Mouse (Mus musculus): ENCODE results near the gene Scaper. TPM values are rescaled to one million over a fixed set of nuclear protein-coding genes. Genes with fewer than 3 reads are reported as not detected.

Gene Scaper
- polyA plus RNA-seq (2015; fragmentation: Nextera tagmentation; extraction: Ambion mirVana), result 24.5 and 26.1 TPM in 2 replicates

- Histone ChIP-seq H3K9ac (peak within 1 kb of the TSS; percentile 84), H3K4me3 (peak within 1 kb of the TSS; percentile 79), H3K27me3 (no peaks in the 10 kb centered on the region), H3K36me3 (ENCODE audit: poor library complexity, severe bottlenecking) (no peaks in the 10 kb centered on the region), H3K4me1 (peaks cover 26% of the 10 kb centered on the region), H3K4me2 (peak within 1 kb of the TSS; percentile 57), H3K27ac (peak within 1 kb of the TSS; percentile 74), H3K9me3 (replicated peaks) (no peaks in the 10 kb centered on the region)
- ATAC-seq, result peak; percentile 97
- under 1% methylated on average over 55 of the region's 60 CpGs for WGBS
These were observed at the start of gene Scaper for GRCm38 (mm10) chr9:55937664-55938617. Scaper (minus strand) TSS chr9:55938119.

GRCm38 (mm10) chr9:55946819-55947218, 8.9 kb upstream of the Scaper start:
- Histone ChIP-seq H3K4me2 (no peak overlapping the region), H3K9ac (no peak overlapping the region), H3K9me3 (replicated peaks) (0 out of 2 replicates have a peak, but pooled peaks cover 2% of the 10 kb centered on the region), H3K27ac (no peak overlapping the region), H3K4me3 (no peak overlapping the region), H3K27me3 (no peaks in the 10 kb centered on the region), H3K36me3 (ENCODE audit: poor library complexity, severe bottlenecking) (peaks cover 3% of the 10 kb centered on the region; the same call in 1 of the 2 replicates), H3K4me1 (no peaks in the 10 kb centered on the region)
- 25% methylated on average over 1 of the region's 1 CpGs for WGBS
- ATAC-seq, result no peak

- Histone ChIP-seq H3K9me3 (replicated peaks) (0 out of 2 replicates have a peak, but pooled peaks cover 2% of the 10 kb centered on the region), H3K4me3 (no peak overlapping the region), H3K9ac (no peak overlapping the region), H3K27ac (no peak overlapping the region), H3K36me3 (ENCODE audit: poor library complexity, severe bottlenecking) (no peaks in the 10 kb centered on the region), H3K4me2 (no peak overlapping the region), H3K4me1 (peaks cover 26% of the 10 kb centered on the region), H3K27me3 (no peaks in the 10 kb centered on the region)
- ATAC-seq, result no peak
These were observed 3.4 kb upstream of the Scaper start for GRCm38 (mm10) chr9:55941356-55941755.

- Histone ChIP-seq H3K9me3 (replicated peaks) (no peaks in the 10 kb centered on the region), H3K4me1 (peaks cover 26% of the 10 kb centered on the region), H3K27me3 (no peaks in the 10 kb centered on the region), H3K36me3 (ENCODE audit: poor library complexity, severe bottlenecking) (no peaks in the 10 kb centered on the region), H3K9ac (peak overlapping the region; percentile 84), H3K27ac (no peak overlapping the region), H3K4me2 (peak overlapping the region; percentile 57), H3K4me3 (peak overlapping the region; percentile 79)
- ATAC-seq, result no peak
- WGBS, result 58% methylated on average over 6 of the region's 6 CpGs
These were observed 683 bp upstream of the Scaper start for GRCm38 (mm10) chr9:55938618-55938985.

GRCm38 (mm10) chr9:55937224-55937663, 675 bp downstream of the Scaper start:
- peak overlapping the region; percentile 79 for H3K4me3 ChIP-seq
- WGBS, result 40% methylated on average over 5 of the region's 5 CpGs
- peaks cover 26% of the 10 kb centered on the region for H3K4me1 ChIP-seq
- peak overlapping the region; percentile 74 for H3K27ac ChIP-seq
- no peaks in the 10 kb centered on the region for H3K27me3 ChIP-seq
- peak overlapping the region; percentile 57 for H3K4me2 ChIP-seq
- no peaks in the 10 kb centered on the region for H3K9me3 ChIP-seq (replicated peaks)
- ATAC-seq, result peak; percentile 3; the same call in 1 of the 2 replicates
- H3K36me3 ChIP-seq (ENCODE audit: poor library complexity, severe bottlenecking), result no peaks in the 10 kb centered on the region
- peak overlapping the region; percentile 84 for H3K9ac ChIP-seq

- H3K4me2 ChIP-seq, result no peak overlapping the region
- no peak overlapping the region for H3K27ac ChIP-seq
- peaks cover 7% of the 10 kb centered on the region for H3K4me1 ChIP-seq
- H3K9me3 ChIP-seq (replicated peaks), result no peaks in the 10 kb centered on the region
- no peak overlapping the region for H3K4me3 ChIP-seq
- H3K27me3 ChIP-seq, result no peaks in the 10 kb centered on the region
- H3K36me3 ChIP-seq (ENCODE audit: poor library complexity, severe bottlenecking), result no peaks in the 10 kb centered on the region
- WGBS, result 93% methylated on average over 1 of the region's 1 CpGs
- no peak overlapping the region for H3K9ac ChIP-seq
- ATAC-seq, result no peak
These were observed 5.4 kb downstream of the Scaper start for GRCm38 (mm10) chr9:55932482-55932881.

- Histone ChIP-seq H3K4me1 (no peaks in the 10 kb centered on the region), H3K9ac (no peak overlapping the region), H3K4me3 (no peak overlapping the region), H3K36me3 (ENCODE audit: poor library complexity, severe bottlenecking) (no peaks in the 10 kb centered on the region), H3K27ac (no peak overlapping the region), H3K9me3 (replicated peaks) (no peaks in the 10 kb centered on the region), H3K4me2 (no peak overlapping the region), H3K27me3 (no peaks in the 10 kb centered on the region)
- 0 out of 2 replicates have a peak, but pooled peaks have one; percentile 21 for ATAC-seq
- 75% methylated on average over 3 of the region's 3 CpGs for WGBS
These were observed 19.3 kb downstream of the Scaper start for GRCm38 (mm10) chr9:55918579-55918978.

- H3K27me3 ChIP-seq, result no peaks in the 10 kb centered on the region
- H3K36me3 ChIP-seq (ENCODE audit: poor library complexity, severe bottlenecking), result no peaks in the 10 kb centered on the region
- ATAC-seq, result no peak
- no peak overlapping the region for H3K27ac ChIP-seq
- no peak overlapping the region for H3K9ac ChIP-seq
- no peak overlapping the region for H3K4me2 ChIP-seq
- no peaks in the 10 kb centered on the region for H3K9me3 ChIP-seq (replicated peaks)
- H3K4me1 ChIP-seq, result no peaks in the 10 kb centered on the region
- H3K4me3 ChIP-seq, result no peak overlapping the region
These were observed 21.2 kb downstream of the Scaper start for GRCm38 (mm10) chr9:55916751-55917150.

GRCm38 (mm10) chr9:55911481-55911880, 26.4 kb downstream of the Scaper start:
- no peaks in the 10 kb centered on the region for H3K27me3 ChIP-seq
- H3K9ac ChIP-seq, result no peak overlapping the region
- H3K27ac ChIP-seq, result no peak overlapping the region
- H3K4me2 ChIP-seq, result no peak overlapping the region
- no peaks in the 10 kb centered on the region for H3K4me1 ChIP-seq
- 45% methylated on average over 2 of the region's 2 CpGs for WGBS
- H3K9me3 ChIP-seq (replicated peaks), result no peaks in the 10 kb centered on the region
- no peak for ATAC-seq
- H3K4me3 ChIP-seq, result no peak overlapping the region
- H3K36me3 ChIP-seq (ENCODE audit: poor library complexity, severe bottlenecking), result peaks cover 9% of the 10 kb centered on the region

GRCm38 (mm10) chr9:55902964-55903363, 35.0 kb downstream of the Scaper start:
- Histone ChIP-seq H3K4me2 (no peak overlapping the region), H3K27me3 (no peaks in the 10 kb centered on the region), H3K4me1 (peaks cover 5% of the 10 kb centered on the region; the same call in 1 of the 2 replicates), H3K36me3 (ENCODE audit: poor library complexity, severe bottlenecking) (no peaks in the 10 kb centered on the region), H3K9ac (no peak overlapping the region), H3K27ac (no peak overlapping the region), H3K9me3 (replicated peaks) (no peaks in the 10 kb centered on the region), H3K4me3 (no peak overlapping the region)
- ATAC-seq, result no peak
- WGBS, result 43% methylated on average over 2 of the region's 2 CpGs

- WGBS, result 75% methylated on average over 3 of the region's 3 CpGs
These were observed 36.3 kb downstream of the Scaper start for GRCm38 (mm10) chr9:55901588-55901987.

GRCm38 (mm10) chr9:55900531-55900930, 37.4 kb downstream of the Scaper start:
- peaks cover 5% of the 10 kb centered on the region; the same call in 1 of the 2 replicates for H3K4me1 ChIP-seq
- no peaks in the 10 kb centered on the region for H3K27me3 ChIP-seq
- WGBS, result 57% methylated on average over 4 of the region's 4 CpGs
- H3K9me3 ChIP-seq (replicated peaks), result no peaks in the 10 kb centered on the region
- no peak overlapping the region for H3K4me3 ChIP-seq
- H3K4me2 ChIP-seq, result no peak overlapping the region
- no peak overlapping the region for H3K27ac ChIP-seq
- H3K9ac ChIP-seq, result no peak overlapping the region
- ATAC-seq, result no peak
- H3K36me3 ChIP-seq (ENCODE audit: poor library complexity, severe bottlenecking), result no peaks in the 10 kb centered on the region

More at GRCm38 (mm10) chr9:55901588-55901987, 36.3 kb downstream of the Scaper start:
- Histone ChIP-seq H3K9me3 (replicated peaks) (no peaks in the 10 kb centered on the region), H3K4me3 (no peak overlapping the region), H3K4me2 (no peak overlapping the region), H3K36me3 (ENCODE audit: poor library complexity, severe bottlenecking) (no peaks in the 10 kb centered on the region), H3K9ac (no peak overlapping the region), H3K27ac (no peak overlapping the region), H3K27me3 (no peaks in the 10 kb centered on the region), H3K4me1 (peaks cover 5% of the 10 kb centered on the region; the same call in 1 of the 2 replicates)
- no peak for ATAC-seq
